Mouse (Mus musculus): Measurements from ENCODE around the gene Fgd6.

Fgd6 gene

DNA sequence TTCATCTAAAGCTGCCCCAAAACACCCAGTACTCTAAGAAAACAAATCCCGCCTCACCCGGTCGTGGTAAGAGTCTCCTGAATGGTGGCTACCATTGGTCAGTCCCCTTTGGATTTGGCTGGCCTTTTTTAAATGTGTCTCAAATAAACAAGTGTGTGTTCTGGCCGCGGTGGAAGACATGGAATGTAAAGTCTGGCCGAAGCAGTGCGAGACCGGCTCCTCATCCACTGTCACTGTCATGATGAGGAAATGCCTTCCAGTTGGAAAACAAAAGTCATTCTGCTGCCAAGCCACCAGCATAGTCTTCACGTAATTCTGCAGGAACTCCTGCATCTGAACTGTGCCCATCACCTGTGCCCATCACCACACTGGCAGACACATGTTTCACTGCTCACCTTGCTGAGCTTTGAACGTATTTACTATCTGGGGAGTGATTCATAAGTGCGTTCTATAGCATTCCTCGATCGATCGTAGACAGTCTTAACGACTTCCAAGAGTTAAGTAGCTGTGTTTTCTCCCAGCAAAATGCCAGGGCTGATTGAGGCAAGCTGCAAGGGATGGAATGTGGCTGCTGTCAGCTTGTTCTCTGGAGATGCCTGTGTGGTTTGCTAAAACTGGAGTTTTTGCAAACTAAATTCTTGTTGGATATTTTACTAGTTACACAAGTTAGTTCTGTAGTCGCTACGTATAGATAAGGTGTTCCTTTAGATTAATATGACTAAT, 60.1 kb downstream of the Fgd6 start:
- DNase-seq (ENCODE audit: low read depth) = no peak

DNA sequence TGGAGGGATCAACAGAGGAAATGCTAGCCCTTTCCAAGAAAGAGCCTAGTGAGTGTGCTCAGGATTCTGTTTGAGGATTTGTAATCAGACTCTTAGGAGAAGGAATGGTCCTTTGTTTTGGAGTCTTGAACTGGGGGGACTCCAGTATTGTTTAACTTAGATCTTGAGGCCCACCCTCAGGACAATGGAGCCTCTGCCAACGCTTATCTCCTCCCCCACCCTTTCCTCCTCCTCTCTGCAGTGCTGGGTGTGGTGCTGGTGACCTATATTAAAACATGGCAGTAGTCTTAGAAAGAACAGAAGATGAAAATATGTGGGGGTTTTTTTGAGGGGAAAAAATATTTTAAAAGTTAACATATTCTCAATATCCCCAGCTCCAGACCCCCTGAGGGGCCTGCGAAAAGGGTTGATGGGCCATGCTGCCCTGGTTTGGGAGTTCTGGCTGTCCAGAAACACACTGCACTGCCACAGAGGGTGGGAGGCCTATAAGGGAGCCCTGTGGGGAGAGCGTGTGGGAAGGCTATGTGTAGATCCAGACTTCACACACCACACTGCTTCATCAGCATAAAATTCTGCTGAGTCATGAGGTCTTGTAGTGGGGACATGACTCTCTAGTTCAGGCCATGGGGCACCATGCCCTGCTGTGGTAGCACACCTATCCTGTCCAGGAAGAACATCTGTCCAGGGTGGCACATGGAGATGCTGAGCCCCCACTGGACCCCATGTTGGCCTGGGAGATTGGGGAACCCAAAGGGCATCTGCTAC, 61.5 kb downstream of the Fgd6 start:
- peak; percentile 37 for DNase-seq (ENCODE audit: low read depth)

DNA sequence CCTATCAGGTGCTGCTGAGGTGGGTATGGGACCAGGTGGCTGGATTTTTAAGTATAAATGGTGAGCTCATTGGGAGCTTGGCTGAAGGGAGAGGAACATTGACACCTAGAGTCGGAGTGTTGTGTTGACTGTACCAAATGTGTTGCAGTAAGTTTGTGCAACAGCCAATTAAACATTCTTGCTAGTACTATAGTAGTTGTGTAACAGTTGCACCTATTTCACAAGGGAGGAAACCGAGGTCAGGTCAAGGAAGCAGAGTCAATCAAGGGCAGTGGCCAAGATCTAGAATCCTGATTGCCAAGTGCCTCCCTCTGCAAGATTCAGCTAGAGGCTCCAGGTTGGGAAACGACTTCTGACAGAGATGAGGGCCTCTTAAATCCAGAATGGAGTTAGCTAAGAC, 62.3 kb downstream of the Fgd6 start:
- DNase-seq (ENCODE audit: low read depth) = peak; percentile 88

DNA sequence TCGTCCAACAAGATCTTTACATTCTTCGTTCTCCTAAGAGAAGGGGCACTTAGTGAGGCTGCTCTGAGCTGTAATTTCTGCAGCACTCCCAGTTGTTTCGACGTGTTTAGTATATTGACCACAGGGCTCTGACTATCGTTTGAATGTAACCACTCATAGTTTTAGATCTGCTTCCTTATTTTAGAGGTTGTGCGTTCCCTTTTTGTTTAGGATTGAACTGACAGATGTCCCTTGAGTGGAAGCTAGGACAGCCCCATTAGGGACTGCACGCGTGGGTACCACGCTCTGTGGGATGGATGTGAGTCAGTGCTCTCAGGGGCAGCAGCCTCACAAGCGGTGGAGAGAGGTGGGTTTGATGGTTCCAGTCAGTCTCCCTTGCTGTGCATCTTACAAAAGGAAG, 69.7 kb downstream of the Fgd6 start:
- DNase-seq (ENCODE audit: low read depth) = no peak

DNA sequence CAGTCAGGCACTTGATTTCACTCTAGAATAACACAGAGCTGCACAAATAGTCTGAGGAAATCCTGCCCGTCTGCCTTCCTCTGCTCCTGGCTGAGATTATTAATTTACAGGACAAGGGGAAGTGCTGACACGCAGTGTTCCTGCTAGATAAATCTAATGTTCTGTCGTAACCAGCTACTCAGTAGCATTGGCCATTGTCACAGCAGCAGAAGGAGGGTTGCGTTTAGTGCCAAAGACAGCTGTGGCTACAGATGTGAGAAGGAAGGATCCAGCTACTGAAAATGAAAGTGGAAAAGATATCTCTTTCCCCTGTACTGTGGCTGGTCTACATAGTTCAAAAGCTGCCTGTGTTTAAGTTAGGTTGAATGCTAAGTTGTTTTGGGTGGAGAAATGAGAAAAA, 71.4 kb downstream of the Fgd6 start:
- peak; percentile 72 for DNase-seq (ENCODE audit: low read depth)

DNA sequence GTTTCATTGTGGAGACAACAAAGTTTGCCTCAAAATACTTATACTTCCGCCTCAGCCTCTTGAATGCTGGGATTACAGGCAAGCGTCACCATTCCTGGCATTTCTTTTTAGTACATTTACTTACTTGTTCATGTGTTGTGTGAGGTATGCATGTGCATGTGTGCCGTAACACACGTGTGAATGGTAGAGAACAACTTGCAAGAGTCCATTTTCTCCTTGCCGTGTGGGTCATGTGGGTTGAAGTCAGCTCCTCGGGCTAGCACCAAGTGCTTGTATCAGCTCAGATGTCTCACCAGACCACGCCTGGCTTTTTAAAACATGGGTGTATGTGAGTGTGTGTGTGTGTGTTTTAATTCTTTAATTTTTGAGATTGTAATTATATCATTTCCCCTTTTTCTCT, 71.8 kb downstream of the Fgd6 start:
- no peak for DNase-seq (ENCODE audit: low read depth)

DNA sequence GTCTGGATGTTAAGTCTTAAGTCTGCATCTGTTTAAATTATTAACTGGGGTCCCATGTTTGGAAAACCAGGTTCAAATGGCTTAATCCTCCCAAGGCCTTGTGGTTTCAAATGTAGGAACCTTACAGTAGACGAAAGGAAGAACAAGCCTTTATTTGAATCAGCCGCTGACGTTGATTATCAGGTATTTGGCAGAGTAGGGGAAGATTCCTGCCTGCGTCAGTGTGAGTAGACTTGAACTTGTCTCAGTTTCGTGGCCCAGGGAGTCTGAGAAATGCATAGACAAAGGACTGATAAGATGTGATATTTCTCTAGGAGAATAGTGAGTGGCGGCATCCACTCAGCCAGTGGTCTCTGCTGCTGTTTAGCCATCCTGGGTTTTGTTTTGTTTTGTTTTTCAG, 73.0 kb downstream of the Fgd6 start:
- no peak for DNase-seq (ENCODE audit: low read depth)

DNA sequence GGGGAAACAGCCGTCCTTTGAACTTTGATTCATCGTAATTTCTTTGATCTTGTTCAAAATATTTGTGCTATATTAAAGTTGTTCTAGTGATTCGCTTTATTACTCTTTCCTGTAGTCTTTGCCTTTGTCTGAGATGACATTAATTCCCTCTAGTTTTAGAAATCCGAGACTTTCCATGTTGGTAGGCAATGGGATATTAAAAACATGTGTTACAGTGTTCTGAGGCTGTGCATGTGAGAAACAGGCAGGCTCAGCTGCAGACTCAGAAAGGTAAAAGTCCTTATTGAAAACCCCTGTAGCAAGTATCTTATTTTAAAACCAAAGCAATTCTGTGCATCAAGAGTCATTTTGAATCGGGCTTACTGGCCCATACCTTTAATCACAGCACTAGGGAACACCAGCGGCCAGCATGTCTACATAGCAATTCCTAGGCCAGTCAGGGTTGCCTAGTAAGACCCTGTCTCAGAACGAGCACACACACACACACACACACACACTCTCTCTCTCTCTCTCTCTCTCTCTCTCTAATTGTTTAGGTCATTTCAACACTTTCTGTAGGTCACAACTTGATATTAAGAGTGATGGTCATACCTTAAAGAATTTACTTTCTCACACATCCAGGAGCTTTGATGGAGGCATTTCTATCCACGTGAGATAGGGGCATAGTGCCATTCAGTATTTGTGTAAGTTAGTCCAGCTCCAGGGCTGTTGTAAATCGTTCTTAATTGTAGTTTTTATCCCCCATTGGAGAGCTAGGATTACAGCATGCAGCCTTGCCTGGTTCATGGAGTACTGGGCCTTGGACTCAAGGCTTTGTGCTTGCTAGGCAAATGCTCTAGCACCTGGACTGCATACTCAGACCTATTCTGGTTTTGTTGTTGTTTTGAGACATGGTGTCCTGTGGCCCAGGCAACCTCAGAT, 75.3 kb downstream of the Fgd6 start:
- no peak for DNase-seq (ENCODE audit: low read depth)

DNA sequence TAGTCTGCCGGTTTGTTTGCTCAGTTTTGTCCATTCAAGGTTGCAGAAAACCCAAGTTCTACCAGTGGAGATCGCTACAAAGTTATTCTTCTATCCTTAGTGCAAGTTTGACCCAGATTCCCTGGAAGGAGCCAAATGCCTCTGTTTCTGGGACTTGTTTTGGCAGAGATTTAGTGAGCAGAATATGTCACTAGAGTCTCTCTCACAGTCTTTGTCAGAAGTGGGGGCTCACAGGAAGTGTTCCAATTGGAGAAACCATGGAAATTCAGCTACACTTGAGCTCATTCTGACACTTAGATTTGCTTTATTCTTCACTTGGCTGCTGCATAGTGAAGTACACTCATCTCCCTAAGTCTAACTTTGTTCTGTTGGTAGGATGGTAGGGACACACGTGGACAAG, 76.4 kb downstream of the Fgd6 start:
- DNase-seq (ENCODE audit: low read depth) = no peak

DNA sequence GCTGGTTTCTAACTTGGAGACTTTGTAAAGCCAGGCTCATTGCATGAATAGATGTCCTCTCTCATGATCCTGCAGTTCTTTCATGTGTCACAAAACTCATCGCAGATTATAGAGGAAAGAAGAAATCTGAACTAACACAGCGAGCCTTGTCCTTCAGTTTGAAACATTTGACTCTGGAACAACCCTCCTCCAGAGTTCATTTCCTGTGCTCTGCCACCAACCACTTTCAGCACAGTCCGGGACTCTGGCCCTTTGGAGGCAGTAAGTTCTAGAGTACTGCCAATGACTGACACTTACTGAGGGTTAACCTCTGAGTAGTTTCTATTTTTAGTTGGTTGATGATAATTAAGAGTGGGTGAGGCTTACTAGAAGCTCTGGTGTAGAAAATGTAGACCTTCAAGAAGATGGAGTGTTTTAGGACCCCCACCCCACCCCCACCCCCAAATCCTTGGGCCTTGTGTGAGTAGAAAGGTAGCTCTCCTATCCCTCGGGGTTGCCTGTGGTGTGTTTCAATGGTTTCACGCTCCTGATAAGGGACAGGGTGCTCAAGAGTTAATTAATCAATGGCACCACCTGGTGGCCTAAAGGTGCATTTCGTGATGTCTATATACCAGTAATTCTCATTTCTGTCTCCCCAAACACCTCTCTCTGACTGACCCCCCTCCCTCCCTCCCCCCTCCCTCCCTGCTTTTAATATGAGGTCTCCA, 80.2 kb downstream of the Fgd6 start:
- DNase-seq (ENCODE audit: low read depth) = peak; percentile 89

DNA sequence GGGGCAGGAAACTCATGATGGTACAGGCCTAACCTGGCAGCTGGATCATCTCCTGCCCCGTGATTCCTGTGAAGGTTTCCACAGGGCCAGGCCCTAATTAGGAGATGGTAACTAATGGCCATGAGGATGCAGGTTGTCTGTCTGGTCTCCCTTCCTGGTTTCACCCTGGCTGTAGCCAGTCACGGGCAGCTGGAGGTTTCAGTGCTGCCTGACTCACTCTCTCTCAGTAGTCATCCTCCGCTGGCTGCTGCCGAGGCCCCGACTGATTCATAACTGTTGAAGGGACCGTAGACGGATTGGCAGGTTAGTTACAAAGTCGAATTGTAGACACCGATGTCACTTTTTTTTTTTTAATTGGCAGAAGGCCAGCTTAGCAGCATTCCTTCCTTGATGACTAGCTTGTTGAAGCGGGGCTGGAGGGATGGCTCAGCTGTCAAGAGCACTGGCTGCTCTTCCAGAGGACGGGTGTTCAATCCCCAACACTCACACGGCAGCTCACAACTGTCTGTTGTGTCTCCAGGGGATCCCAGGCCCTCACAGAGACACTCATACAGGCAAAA, 81.1 kb downstream of the Fgd6 start:
- DNase-seq (ENCODE audit: low read depth) = peak; percentile 72

DNA sequence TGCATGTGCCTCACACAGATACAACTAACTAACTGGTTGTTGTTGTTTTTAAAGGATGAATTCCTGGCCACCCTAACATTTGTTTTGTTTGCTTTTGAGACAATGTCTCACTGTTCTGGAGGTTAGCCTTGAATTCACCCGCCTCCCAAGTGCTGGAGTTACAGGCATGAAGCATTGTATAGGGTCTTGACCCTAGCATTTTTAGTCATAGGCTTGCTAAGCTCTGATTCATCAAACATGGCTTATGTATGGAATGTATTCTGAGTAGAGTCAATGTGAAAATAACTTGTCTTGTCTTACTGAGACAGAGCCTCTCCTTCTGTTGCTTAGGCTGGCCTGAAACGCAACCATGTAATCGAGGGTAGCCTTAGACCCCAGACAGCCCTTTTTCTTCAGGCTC, 82.1 kb downstream of the Fgd6 start:
- no peak for DNase-seq (ENCODE audit: low read depth)

DNA sequence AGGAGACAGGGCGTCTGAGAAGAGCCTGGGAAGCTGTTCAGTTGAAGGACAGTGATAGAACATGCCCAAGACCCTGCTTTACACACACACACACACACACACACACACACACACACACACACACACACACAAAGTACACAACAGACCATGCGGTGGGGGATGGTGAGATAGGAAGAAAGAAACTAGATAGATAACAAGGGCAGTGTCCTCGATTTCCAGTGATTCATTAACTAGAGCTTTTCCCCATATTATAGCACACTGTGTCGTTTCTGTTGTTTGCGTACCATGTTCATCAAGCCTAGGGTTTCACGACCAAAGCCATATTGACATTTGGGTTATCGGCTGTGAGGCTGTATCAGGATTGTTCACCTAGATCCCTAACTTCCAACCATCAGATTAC, 83.2 kb downstream of the Fgd6 start:
- no peak for DNase-seq (ENCODE audit: low read depth)

DNA sequence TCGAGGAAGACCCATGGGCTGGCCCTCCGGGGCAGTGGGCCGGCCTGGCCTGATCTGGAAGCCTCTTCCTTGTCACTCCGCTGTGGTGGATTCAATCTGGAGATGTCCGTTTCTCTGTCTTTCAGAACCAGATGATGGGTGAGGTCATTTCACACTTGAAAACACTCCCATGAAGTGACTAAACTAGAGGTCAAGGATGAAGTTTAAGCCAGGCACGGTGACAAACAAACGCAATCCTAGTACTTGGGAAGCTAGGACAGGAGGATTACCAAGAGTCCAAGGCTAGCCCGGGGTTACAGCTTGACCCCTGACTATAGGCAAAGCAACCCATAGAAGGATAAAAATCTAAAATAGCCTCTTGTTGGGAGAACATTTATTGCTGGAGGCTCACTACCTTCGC, 84.9 kb downstream of the Fgd6 start:
- DNase-seq (ENCODE audit: low read depth) = no peak

DNA sequence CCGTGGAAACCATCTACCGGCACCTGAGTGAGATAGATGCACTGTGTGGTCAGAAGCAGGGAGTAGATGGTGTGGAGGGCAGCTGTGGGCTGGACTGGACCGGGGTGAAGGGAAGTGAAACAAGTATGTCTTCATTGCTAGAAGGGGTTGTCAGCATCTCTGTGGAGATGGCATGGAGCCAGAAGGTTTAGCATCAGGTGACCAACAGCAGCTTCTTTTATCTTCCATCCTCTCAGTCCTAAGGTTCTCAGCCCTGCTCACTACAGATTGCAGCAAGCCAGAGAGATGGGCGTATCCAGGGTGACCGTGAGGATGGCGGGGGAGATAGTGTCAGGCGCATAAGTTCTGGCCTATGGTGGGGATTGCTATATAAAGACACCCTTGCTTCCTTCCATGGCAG, 86.8 kb downstream of the Fgd6 start:
- peak; percentile 19 for DNase-seq (ENCODE audit: low read depth)

DNA sequence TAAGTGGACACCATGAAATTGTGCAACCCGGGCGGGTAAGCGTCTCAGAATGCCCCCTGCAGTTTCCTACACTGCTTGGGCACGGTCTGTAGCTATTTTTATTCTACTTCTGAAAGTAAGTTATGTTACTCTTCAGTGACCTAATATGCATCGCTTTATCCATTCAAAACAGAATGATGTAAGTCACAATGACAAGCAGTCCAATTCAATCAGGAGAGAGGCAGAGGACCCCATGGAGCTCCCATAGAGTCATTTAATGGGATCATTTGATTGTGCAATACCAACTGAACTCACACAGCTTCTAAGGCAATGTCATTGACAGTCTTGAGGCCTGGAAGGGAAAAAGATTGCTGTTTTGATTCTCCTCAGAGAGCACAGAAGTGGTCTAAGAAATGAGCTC, 87.8 kb downstream of the Fgd6 start:
- DNase-seq (ENCODE audit: low read depth) = peak; percentile 7

DNA sequence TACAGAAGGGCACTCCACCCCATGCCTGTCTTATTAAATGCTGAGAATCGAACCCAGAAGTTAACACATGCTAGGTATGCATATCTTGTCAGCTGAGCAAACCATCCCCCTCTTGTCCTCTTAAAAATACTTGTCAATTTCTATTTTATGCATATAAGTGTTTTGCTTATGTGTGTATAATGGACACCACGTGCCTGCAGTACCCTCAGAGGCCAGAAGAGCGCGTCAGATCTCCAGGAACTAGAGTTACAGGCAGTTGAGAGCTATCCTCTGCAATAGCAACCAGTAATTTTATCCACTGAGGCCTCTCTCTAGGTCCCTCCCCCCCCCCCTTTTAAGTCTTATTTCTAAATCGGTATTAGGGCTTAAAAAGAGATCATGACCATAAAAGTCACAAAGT, 88.6 kb downstream of the Fgd6 start:
- DNase-seq (ENCODE audit: low read depth) = peak; percentile 43

DNA sequence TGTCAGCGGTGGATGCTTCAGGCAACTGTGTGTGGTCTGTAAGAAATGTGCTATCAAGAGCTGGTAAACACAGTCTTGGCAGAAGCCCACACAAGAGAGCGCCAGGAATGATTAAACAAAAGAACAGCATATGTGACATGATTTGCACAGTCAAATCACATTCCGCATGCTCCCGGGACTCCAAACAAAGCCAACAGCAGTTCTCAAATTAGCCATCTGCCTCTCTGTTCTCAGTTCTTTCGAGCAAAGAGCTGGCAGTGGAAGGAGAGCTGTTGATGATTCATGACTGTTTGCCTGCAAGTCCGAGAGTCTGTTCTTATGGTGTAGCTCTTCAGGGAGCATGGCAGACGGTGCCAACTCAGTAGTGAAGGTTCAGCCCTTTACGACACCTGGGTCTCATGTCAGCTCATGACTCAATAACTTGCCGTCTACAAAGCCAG, 93.9 kb downstream of the Fgd6 start:
- DNase-seq (ENCODE audit: low read depth) = no peak

DNA sequence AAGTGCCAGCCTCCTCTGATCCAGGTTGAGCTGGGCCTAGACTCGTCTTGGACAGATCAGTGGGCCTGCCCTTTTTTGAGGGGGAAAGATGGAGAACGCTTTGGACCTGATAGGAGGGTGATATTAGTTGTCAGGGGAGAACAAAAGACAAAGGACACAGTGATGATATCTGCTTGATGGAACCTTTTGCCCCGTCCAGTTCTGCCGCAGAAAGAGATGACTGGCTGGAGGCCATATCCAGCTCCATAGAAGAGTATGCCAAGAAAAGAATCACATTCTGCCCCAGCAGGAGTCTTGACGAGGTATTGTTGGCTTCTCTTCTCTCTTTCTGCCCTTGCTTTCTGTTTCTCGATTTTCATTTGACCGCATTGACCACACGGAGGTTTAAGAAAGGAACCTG, 97.3 kb downstream of the Fgd6 start:
- DNase-seq (ENCODE audit: low read depth) = no peak

DNA sequence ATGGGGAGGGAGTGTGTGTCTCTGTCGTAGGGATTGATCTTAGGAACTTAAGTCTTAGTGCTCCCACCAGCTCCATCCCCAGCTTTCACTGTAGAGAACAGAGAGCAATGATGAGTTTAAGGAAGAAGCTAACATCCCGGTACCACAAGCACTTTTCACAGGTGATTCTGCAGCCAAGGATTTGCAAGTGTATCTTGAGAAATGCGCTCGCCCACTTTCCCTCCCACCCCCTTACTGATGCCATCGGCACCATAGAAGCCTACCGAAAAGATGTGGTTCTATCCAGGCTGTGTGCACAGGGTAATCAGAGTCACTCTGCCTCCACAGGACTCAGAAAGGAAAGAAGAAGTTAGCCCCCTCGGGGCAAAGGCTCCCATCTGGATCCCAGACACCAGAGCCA, 97.9 kb downstream of the Fgd6 start:
- no peak for DNase-seq (ENCODE audit: low read depth)

DNA sequence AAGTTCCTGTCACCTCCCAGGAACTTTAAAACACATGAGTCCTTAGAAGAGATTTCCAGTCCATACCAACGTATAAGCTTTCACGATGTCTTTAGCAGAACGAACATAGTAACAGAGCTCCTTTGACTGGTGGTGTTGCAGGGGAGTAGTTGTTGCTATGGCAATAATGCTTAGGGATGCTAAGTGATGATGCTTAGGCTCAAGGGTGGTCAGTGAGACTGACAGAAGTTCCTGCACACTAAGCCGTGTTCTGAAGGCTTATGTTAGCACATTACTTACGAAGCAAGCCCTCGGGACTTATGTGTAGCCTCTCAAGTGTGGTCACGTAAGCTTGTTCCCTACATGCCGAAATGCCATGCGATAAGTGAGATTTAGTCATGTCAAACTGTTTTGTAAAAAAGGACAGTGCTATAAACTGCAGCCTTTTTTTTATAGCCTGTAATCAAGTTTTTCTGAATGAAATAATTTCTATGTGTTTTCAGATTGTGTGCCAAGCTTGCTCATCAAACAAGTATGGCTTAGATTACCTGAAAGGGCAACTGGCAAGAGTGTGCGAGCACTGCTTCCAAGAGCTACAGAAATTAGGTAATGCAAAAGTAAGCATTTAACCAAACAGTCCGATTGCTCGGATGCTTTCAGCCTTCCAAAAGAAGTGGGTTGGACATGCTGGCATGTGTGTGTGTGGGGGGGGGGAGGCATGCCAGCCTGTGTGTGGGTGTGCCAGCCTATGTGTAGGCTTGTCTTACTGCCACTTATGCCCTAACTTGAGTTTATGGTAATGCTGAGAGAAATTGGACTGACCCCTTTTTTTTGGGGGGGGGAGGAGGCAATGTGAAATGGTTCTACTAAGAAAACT, 99.0 kb downstream of the Fgd6 start:
- DNase-seq (ENCODE audit: low read depth) = no peak

Measured in 416B (cell line).